Mouse (Mus musculus): ENCODE measurements at regions not wholly inside any gene's neighbourhood (a gene's known extent, or its start where the extent isn't known, plus 50 kb on each side); places are given as distances from the start of the nearest gene placed in this dataset.

DNA sequence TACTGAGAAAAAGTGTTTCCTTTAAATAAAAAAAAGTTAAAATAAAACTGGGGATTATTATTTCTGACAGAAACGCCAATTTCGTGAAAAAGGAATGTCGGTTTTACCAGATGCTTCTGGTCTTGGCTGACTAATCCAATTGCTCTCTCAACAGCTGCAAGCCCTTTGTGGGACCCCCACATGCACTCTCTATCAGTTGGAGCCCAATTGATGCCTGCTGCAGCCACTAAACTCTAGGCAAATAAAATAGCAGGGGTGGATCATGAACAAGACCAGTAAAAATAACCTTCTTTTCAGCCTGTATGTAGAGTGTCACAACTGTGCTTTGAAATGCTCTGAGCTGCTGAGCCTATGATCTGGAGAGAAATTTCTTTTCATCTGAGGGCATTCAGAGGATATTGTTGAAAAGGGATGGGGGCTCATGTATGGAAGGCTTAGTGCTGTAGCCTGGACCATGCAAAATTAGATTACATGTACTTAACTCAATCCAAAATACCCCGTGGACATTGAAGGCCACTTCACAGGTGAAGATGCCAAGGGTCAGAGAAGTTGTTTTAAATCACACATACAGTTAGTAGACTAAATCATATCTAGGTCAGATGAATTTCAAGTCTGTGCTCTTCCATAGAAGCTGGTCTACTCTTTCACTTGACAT, 117.0 kb upstream of the Cep162 start:
- no peak for TF ChIP-seq POLR2A (IDR thresholded peaks at IDR 0.05; ENCODE audit: borderline replicate concordance, extremely low read depth, insufficient read depth, insufficient read length, poor library complexity, severe bottlenecking)
- no peak for TF ChIP-seq CTCF (IDR thresholded peaks at IDR 0.05; ENCODE audit: borderline replicate concordance, extremely low read depth, insufficient read depth, insufficient read length)
